Mouse (Mus musculus) small intestine, adult 2 months (tissue): ENCODE measurements around the gene Ifnar2. TPM values are rescaled to one million over a fixed set of nuclear protein-coding genes. Genes with fewer than 3 reads are reported as not detected.

ENCODE experiments used
- H3K27ac ChIP-seq: fragments of 200-500 bp; 2 replicates; pipeline ENCODE4 v1.5.1; 2012; ENCODE audit warnings: low read depth, low read length, control low read depth, inconsistent platforms; ENCODE audit not compliant: insufficient read depth
- H3K27me3 ChIP-seq: fragments of 200-500 bp; 2 replicates; pipeline ENCODE4 v1.6.1; 2012; ENCODE audit warnings: mild to moderate bottlenecking, moderate library complexity, low read length, inconsistent platforms; ENCODE audit not compliant: control insufficient read depth, insufficient read depth
- H3K36me3 ChIP-seq: fragments of 200-500 bp; 2 replicates; pipeline ENCODE4 v1.6.1; 2012; ENCODE audit warnings: mild to moderate bottlenecking, low read length, control low read depth, inconsistent platforms; ENCODE audit not compliant: control insufficient read depth, insufficient read depth
- H3K4me1 ChIP-seq: fragments of 200-500 bp; 2 replicates; pipeline ENCODE4 v1.6.1; 2012; ENCODE audit warnings: low read length, inconsistent platforms, mixed read lengths; ENCODE audit not compliant: control insufficient read depth, insufficient read depth, insufficient read length
- H3K4me3 ChIP-seq: fragments of 200-500 bp; 2 replicates; pipeline ENCODE4 v1.5.1; 2012; ENCODE audit warnings: low read depth, mild to moderate bottlenecking, control low read depth, inconsistent platforms, low read length, moderate library complexity
- CTCF ChIP-seq: fragments of 200-500 bp; IDR thresholded peaks from 2 replicates; pipeline ENCODE4 v1.5.1; 2012; ENCODE audit warnings: low read depth, mild to moderate bottlenecking, control low read depth, inconsistent platforms, low read length, moderate library complexity, mixed read lengths; ENCODE audit not compliant: insufficient replicate concordance, insufficient read length; ENCODE audit errors: extremely low read depth
- POLR2A ChIP-seq: fragments of 200-500 bp; IDR thresholded peaks from 2 replicates; pipeline ENCODE4 v1.6.1; 2012; ENCODE audit warnings: low read depth, mild to moderate bottlenecking, control low read depth, inconsistent platforms, low read length, moderate library complexity
- WGBS: fragments of 180-500 bp; shearing (Covaris S2); methylation state at CpG from one replicate; pipeline ENCODE4 v1.1.7; 2018; 5-methylcytosine and 5-hydroxymethylcytosine counted together
- polyA plus RNA-seq: library from polyadenylated mRNA; depleted of rRNA; stranded (reverse); fragments of >200 nt; gene quantifications from 2 replicates; pipeline ENCODE4 v1.2.3, GENCODE M21; 2012

Gene Ifnar2
- polyA plus RNA-seq, 1 experiment: 25.3 TPM

- Histone ChIP-seq H3K4me1 (peaks cover 11% of the 10 kb centered on the region), H3K36me3 (peaks cover 7% of the 10 kb centered on the region), H3K4me3 (no peak overlapping the region), H3K27me3 (no peaks in the 10 kb centered on the region), H3K27ac (no peak overlapping the region)
- TF ChIP-seq CTCF (no peak), POLR2A (no peak)
- 85% methylated on average over 9 of the region's 9 CpGs for WGBS
These were observed 31.2 kb downstream of the Ifnar2 start for GRCm38 (mm10) chr16:91403784-91404183.

- Histone ChIP-seq H3K27me3 (no peaks in the 10 kb centered on the region), H3K4me1 (peaks cover 15% of the 10 kb centered on the region), H3K27ac (no peak overlapping the region), H3K4me3 (no peak overlapping the region), H3K36me3 (peaks cover 8% of the 10 kb centered on the region)
- TF ChIP-seq CTCF: no peak
- TF ChIP-seq POLR2A: no peak
- 91% methylated on average over 8 of the region's 8 CpGs for WGBS
These were observed 31.6 kb downstream of the Ifnar2 start for GRCm38 (mm10) chr16:91404187-91404586.

- Histone ChIP-seq H3K36me3 (peaks cover 8% of the 10 kb centered on the region), H3K27me3 (no peaks in the 10 kb centered on the region), H3K27ac (no peak overlapping the region), H3K4me1 (peaks cover 16% of the 10 kb centered on the region), H3K4me3 (no peak overlapping the region)
- 72% methylated on average over 10 of the region's 10 CpGs for WGBS
- TF ChIP-seq CTCF (no peak), POLR2A (no peak)
These were observed 32.4 kb downstream of the Ifnar2 start for GRCm38 (mm10) chr16:91404828-91405577.

DNA sequence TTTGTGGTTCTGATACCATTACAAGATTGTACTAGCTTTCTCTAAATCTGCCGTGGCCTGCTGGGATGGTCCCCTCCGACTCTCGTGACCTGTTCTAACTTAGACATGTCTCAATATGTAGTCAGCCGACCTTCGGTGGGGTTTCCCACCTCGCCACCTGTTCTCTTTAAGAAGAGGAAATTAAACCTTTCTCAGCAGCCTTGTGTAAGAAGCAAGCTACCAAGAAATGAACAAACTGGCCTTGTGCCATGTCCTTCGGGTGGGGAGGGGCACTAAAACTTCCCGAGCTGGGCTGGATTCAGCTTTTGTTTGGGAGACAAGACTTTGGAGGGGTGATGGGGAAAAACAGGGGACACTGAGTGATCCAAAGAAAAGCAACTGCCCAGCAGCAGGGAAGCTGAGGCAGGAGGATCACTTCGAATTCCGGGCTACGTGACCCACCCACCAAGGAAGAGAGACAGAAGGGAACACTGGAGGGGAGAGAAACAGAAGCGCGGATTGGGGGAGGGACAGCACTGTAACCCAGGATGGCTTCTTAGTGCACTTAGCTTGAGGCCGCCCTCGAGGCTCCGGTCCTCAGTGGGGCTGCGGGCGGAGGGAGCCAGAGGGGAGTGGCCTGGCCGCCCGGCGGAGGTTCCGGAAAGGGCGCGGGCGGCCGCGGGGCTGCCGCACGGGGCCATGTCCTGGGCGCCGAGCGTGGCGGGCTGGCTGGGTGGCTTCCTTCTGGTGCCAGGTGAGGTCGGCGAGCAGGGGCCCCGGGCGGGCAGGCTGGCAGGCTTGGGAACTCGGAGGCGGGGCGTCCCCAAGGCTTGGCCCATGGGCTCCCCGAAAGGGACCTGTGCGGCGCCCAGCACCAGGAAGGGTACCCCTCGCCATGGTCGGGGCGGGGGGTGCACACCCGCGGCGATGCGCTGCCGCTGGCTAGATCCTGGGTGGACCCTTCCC, 33.3 kb downstream of the Ifnar2 start, which contains the start of gene Il10rb:
Il10rb (plus strand) TSS at position 525 of the 945 bp plus-strand sequence.
- TF ChIP-seq POLR2A: peak; percentile 84
- TF ChIP-seq CTCF: 0 out of 2 replicates have a peak, but pooled peaks have one; percentile 5
- 1% methylated on average over 51 of the region's 51 CpGs for WGBS
- Histone ChIP-seq H3K4me3 (peak within 1 kb of the TSS; percentile 98), H3K27me3 (no peaks in the 10 kb centered on the region), H3K36me3 (peaks cover 8% of the 10 kb centered on the region), H3K4me1 (peaks cover 22% of the 10 kb centered on the region), H3K27ac (peak within 1 kb of the TSS; percentile 98)

- Histone ChIP-seq H3K4me3 (peak overlapping the region; percentile 98), H3K27me3 (no peaks in the 10 kb centered on the region), H3K27ac (peak overlapping the region; percentile 98), H3K36me3 (peaks cover 8% of the 10 kb centered on the region), H3K4me1 (peaks cover 24% of the 10 kb centered on the region)
- 1% methylated on average over 13 of the region's 13 CpGs for WGBS
- TF ChIP-seq POLR2A (no peak; the same call in 1 of the 2 replicates), CTCF (no peak)
These were observed 34.1 kb downstream of the Ifnar2 start for GRCm38 (mm10) chr16:91406585-91407220.

GRCm38 (mm10) chr16:91413102-91413844, 40.7 kb downstream of the Ifnar2 start:
- 16% methylated on average over 12 of the region's 12 CpGs for WGBS

More at GRCm38 (mm10) chr16:91413102-91413844, 40.7 kb downstream of the Ifnar2 start:
- Histone ChIP-seq H3K27me3 (no peaks in the 10 kb centered on the region), H3K4me3 (no peak overlapping the region), H3K4me1 (peaks cover 21% of the 10 kb centered on the region; the same call in 1 of the 2 replicates), H3K36me3 (peaks cover 51% of the 10 kb centered on the region), H3K27ac (peak overlapping the region; percentile 94)
- no peak for TF ChIP-seq CTCF
- no peak for TF ChIP-seq POLR2A
